Mouse (Mus musculus): ENCODE data around the gene Armh4. TPM values are rescaled to one million over a fixed set of nuclear protein-coding genes. Genes with fewer than 3 reads are reported as not detected.

Gene Armh4
- polyA plus RNA-seq, 1 experiment from 2014 or later, result 87.8 TPM

DNA sequence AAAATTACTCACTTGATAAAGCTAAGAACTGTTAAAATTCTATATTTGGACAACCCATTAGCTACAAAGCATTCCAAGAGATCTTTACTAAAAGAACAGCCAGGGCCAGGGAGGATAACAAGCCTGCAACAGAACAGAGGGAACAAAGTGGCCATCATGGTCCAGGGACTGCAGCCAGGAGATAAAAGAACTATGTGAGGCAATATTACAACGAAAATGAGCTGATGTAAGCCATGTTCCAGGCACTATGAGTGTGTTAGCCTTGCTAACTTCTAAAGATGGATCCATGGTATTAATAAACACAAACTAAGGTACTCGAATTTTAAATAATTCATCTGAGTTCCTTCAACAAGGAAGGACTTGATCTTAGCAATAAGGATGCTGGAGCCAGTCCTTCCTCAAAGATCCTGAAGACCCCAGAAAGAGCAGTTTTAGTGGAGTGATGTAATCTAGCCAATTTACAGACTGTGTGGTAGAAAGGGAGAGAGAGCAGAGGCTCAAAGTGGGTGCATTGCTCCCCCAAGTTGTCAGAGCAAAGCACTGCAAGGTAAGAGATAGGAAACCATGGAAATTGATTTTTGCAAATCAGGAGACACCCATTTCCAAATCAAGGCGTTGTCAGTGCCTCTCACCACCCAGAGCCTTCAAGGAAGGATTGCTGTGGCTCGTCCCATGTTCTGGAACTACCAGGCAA is 59.7 kb downstream of the Armh4 start:
- H3K9me3 ChIP-seq (replicated peaks), result no peaks in the 10 kb centered on the region
- WGBS, result 43% methylated on average over 4 of the region's 4 CpGs
- H3K27me3 ChIP-seq (replicated peaks), result no peaks in the 10 kb centered on the region
- H3K27ac ChIP-seq (ENCODE audit: poor library complexity, severe bottlenecking), result no peak overlapping the region
- no peak overlapping the region for H3K9ac ChIP-seq
- H3K4me3 ChIP-seq, result no peak overlapping the region
- no peak overlapping the region for H3K4me2 ChIP-seq
- no peak for ATAC-seq (ENCODE audit: insufficient number of reproducible peaks, low FRiP score)
- H3K36me3 ChIP-seq, result no peaks in the 10 kb centered on the region
- H3K4me1 ChIP-seq (replicated peaks), result peaks cover 3% of the 10 kb centered on the region; the same call in 1 of the 2 replicates

DNA sequence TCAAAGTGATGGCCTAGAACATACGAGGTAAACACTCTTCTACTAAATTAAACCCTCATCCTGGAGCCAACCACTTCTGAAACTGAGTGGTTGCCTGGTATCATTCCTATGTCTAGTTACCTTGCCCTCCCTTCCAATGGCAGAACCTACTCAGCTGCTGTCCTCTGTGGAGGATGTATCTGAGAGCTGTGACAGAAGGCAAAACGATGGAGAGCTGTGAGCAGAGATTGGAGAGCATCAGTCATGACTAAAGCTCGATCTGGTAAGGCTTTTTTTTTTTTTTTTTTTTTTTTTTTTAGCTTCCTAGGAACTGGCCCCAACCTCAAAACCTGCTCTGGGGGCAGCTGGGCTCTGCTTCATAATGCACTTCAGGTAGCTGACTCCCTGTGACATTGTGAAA is 60.4 kb downstream of the Armh4 start:
- 52% methylated on average over 3 of the region's 3 CpGs for WGBS
- Histone ChIP-seq H3K36me3 (no peaks in the 10 kb centered on the region), H3K9ac (no peak overlapping the region), H3K4me3 (no peak overlapping the region), H3K9me3 (replicated peaks) (no peaks in the 10 kb centered on the region), H3K4me1 (replicated peaks) (peaks cover 3% of the 10 kb centered on the region; the same call in 1 of the 2 replicates), H3K4me2 (no peak overlapping the region), H3K27ac (ENCODE audit: poor library complexity, severe bottlenecking) (no peak overlapping the region), H3K27me3 (replicated peaks) (no peaks in the 10 kb centered on the region)
- no peak for ATAC-seq (ENCODE audit: insufficient number of reproducible peaks, low FRiP score)

DNA sequence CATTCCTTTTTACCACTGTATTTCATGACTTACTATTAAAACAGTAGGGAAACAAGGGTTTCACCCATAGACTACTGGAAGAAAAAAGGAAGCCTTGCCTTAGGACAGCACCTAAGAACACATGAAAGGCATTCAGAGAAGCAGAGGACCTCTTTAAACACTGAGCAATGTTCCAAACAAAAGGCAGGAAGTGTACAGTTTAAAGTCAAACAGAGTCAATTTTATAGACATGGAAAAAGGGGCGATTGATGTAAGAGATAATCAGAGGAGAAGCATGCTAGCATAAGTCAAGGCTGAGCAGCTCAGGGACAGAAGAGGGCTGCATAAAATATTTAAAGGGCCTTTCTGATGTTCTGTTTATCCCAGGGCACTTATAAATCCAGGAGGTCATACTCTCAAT is 61.9 kb downstream of the Armh4 start:
- ATAC-seq (ENCODE audit: insufficient number of reproducible peaks, low FRiP score), result no peak
- H3K36me3 ChIP-seq, result no peaks in the 10 kb centered on the region
- no peak overlapping the region for H3K4me2 ChIP-seq
- no peak overlapping the region for H3K27ac ChIP-seq (ENCODE audit: poor library complexity, severe bottlenecking)
- H3K9ac ChIP-seq, result no peak overlapping the region
- peaks cover 3% of the 10 kb centered on the region; the same call in 1 of the 2 replicates for H3K4me1 ChIP-seq (replicated peaks)
- no peak overlapping the region for H3K4me3 ChIP-seq
- no peaks in the 10 kb centered on the region for H3K9me3 ChIP-seq (replicated peaks)
- H3K27me3 ChIP-seq (replicated peaks), result no peaks in the 10 kb centered on the region
- WGBS, result 61% methylated on average over 1 of the region's 1 CpGs

DNA sequence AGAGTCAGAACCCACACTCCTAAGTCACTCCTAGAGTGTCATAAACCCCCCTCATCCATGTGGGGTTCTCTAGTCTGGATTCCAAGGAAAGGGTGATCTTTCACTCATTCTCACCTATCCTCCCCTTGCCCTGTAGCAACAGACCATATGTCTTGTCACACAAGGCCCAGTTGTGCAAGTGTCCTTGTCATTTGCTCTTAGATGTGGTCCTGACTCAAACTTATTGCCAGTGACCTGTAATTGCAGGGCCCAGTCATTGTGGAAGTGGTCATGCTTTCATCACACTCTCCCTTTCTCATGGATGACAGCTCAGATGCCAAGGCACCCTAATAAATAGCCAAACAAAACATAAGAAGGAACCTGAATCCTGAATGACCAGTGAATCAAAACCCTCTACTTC is 63.5 kb downstream of the Armh4 start:
- Histone ChIP-seq H3K4me3 (no peak overlapping the region), H3K4me1 (replicated peaks) (peaks cover 3% of the 10 kb centered on the region; the same call in 1 of the 2 replicates), H3K27me3 (replicated peaks) (no peaks in the 10 kb centered on the region), H3K36me3 (no peaks in the 10 kb centered on the region), H3K9ac (no peak overlapping the region), H3K27ac (ENCODE audit: poor library complexity, severe bottlenecking) (no peak overlapping the region), H3K4me2 (no peak overlapping the region), H3K9me3 (replicated peaks) (no peaks in the 10 kb centered on the region)
- no peak for ATAC-seq (ENCODE audit: insufficient number of reproducible peaks, low FRiP score)

DNA sequence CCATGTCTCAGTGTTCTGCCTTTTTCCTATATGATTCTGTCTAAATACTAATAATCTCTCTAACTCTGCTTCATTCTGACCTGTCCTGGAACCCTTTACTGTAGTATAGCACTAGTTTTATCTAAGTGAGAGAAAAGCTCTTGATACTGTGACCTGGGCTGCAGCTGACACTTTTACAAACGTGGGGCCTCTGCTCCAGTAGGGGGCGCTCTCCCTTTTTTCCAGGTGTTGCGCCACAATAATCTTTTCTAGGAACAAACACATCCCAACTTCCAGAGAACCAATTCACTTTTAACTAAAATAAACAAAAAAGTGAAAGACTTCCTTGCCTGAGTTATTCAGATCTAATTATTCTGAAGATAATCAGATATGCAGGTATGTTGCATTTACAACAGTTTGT is 72.2 kb downstream of the Armh4 start:
- no peaks in the 10 kb centered on the region for H3K36me3 ChIP-seq
- H3K9ac ChIP-seq, result no peak overlapping the region
- no peak overlapping the region for H3K4me3 ChIP-seq
- ATAC-seq (ENCODE audit: insufficient number of reproducible peaks, low FRiP score), result no peak
- H3K27ac ChIP-seq (ENCODE audit: poor library complexity, severe bottlenecking), result no peak overlapping the region
- H3K4me1 ChIP-seq (replicated peaks), result peaks cover 7% of the 10 kb centered on the region; the same call in 1 of the 2 replicates
- H3K27me3 ChIP-seq (replicated peaks), result no peaks in the 10 kb centered on the region
- no peak overlapping the region for H3K4me2 ChIP-seq
- WGBS, result 34% methylated on average over 3 of the region's 3 CpGs
- no peaks in the 10 kb centered on the region for H3K9me3 ChIP-seq (replicated peaks)

DNA sequence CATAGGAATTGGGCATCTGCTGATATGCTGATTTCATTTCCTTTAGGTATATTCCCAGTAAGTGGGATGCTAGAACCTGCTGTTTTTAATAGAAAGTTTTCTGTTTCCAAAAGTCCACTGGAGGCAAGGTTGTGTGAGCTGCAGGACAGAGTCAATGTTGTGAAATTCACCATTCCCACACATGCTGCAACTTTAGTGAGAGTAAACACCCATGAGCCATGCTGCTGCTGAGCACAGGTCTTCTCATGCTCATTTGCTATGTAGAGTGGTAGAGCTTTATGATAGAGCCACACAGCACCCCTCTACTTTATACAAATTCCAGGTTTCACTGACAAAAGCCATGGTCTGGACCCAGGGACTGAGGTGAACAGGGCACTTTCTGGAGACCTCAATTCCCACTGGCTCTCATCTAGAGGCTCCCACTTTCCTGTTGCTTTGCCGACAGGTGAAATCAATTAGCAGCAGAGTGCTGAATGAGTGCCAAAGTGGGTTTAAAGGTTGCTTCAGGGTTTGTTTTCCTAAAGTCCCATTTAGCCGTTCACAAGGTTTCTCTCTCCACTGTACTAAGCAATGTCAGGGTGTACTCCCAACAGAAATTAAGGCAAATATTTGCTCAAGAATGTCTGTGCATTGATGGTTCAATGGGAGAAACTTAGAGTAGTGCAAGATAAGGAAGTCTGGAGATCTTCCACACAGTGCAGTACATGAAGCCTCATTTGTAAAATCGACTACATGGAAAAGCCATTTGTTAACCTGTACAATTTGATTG is 79.6 kb downstream of the Armh4 start:
- Histone ChIP-seq H3K4me2 (no peak overlapping the region), H3K4me3 (no peak overlapping the region), H3K36me3 (no peaks in the 10 kb centered on the region), H3K9me3 (replicated peaks) (no peaks in the 10 kb centered on the region), H3K9ac (no peak overlapping the region), H3K27me3 (replicated peaks) (no peaks in the 10 kb centered on the region), H3K4me1 (replicated peaks) (peaks cover 8% of the 10 kb centered on the region), H3K27ac (ENCODE audit: poor library complexity, severe bottlenecking) (peak overlapping the region; percentile 36; the same call in 1 of the 2 replicates)
- WGBS, result 54% methylated on average over 3 of the region's 3 CpGs
- ATAC-seq (ENCODE audit: insufficient number of reproducible peaks, low FRiP score), result no peak

DNA sequence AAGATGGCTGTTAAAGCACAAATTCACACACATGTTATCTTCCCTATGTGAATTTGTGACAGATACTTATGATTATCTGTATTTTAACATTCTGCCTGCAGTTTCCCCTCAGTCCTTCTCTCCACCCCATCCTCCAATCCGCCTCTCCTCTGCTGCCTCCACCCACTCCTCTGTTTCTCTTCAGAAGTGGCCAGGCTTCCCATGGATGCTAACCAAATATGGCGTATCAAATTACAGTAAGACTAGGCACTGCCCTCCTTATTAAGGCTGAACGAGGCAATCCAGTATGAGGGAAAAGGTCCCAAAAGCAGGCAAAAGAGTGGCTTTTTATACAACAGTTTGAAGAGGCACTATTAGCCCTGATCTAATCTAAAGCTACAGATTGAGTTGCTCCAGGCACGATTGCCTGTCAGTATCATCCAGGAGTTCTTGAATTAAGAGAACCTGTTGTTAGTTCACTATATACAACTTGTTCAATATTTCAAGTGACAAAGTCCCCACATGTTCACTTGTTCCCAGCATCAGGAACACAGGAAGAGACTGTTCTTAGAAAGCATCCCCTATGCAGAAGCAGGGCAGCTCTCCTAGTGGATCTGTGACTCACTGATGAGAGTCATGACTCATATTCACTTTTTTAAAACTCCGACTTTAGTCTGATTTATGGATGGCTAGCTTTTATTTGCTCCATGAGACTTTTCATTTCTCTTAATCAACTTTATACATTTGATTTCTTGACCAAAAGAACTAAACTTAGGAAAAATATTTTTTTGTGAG is 103.5 kb downstream of the Armh4 start:
- H3K27me3 ChIP-seq (replicated peaks), result no peaks in the 10 kb centered on the region
- ATAC-seq (ENCODE audit: insufficient number of reproducible peaks, low FRiP score), result no peak
- no peaks in the 10 kb centered on the region for H3K9me3 ChIP-seq (replicated peaks)
- no peak overlapping the region for H3K27ac ChIP-seq (ENCODE audit: poor library complexity, severe bottlenecking)
- H3K36me3 ChIP-seq, result no peaks in the 10 kb centered on the region
- WGBS, result 61% methylated on average over 5 of the region's 5 CpGs
- no peak overlapping the region for H3K4me3 ChIP-seq
- no peak overlapping the region for H3K9ac ChIP-seq
- no peak overlapping the region for H3K4me2 ChIP-seq
- 0 out of 2 replicates have a peak, but pooled peaks cover 3% of the 10 kb centered on the region for H3K4me1 ChIP-seq (replicated peaks)

DNA sequence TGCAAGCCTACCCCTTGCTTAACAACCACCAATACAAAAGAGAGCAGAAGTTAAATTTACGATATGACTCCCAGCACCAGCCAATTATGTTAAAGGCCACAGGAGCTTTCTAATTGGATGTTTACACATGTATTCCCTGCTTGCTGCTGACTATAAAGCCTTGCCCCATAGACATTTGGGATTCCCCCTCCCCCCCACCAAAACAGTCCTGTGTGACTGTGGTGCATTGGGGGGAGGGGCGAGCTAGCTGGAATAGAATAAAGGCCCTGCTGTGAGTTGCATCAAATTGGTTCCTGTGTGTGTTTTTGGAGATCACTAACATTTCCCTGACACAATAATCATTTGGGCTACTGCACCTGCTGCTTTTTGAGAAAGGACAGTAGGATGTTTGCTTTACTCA is 106.6 kb downstream of the Armh4 start:
- Histone ChIP-seq H3K9ac (no peak overlapping the region), H3K4me1 (replicated peaks) (no peaks in the 10 kb centered on the region), H3K27ac (ENCODE audit: poor library complexity, severe bottlenecking) (no peak overlapping the region), H3K27me3 (replicated peaks) (no peaks in the 10 kb centered on the region), H3K9me3 (replicated peaks) (no peaks in the 10 kb centered on the region), H3K36me3 (no peaks in the 10 kb centered on the region), H3K4me3 (no peak overlapping the region), H3K4me2 (no peak overlapping the region)
- no peak for ATAC-seq (ENCODE audit: insufficient number of reproducible peaks, low FRiP score)
- 70% methylated on average over 2 of the region's 2 CpGs for WGBS

DNA sequence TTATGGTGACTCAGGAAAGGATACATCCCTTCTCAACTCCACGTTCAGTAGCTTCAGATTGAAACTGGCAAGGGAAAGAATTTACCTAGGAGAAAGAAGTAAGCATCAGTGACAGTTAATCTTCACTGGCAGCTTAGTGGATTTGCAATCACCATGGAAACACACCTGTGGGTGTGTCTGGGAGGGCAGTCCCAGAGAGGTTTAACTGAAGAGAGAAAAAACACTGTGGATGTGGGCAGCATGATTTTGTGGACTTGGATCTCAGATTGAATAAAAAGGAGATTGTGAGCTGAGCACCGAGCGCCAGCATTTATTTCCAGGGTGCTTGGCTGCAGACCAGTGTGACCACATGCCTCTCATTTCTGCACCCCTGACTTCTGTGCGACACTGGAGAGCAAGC is 122.7 kb downstream of the Armh4 start:
- Histone ChIP-seq H3K27me3 (replicated peaks) (no peaks in the 10 kb centered on the region), H3K4me3 (no peak overlapping the region), H3K4me1 (replicated peaks) (peaks cover 15% of the 10 kb centered on the region), H3K27ac (ENCODE audit: poor library complexity, severe bottlenecking) (no peak overlapping the region), H3K36me3 (no peaks in the 10 kb centered on the region), H3K9me3 (replicated peaks) (no peaks in the 10 kb centered on the region), H3K4me2 (no peak overlapping the region), H3K9ac (no peak overlapping the region)
- WGBS, result 44% methylated on average over 4 of the region's 4 CpGs
- ATAC-seq (ENCODE audit: insufficient number of reproducible peaks, low FRiP score), result no peak

DNA sequence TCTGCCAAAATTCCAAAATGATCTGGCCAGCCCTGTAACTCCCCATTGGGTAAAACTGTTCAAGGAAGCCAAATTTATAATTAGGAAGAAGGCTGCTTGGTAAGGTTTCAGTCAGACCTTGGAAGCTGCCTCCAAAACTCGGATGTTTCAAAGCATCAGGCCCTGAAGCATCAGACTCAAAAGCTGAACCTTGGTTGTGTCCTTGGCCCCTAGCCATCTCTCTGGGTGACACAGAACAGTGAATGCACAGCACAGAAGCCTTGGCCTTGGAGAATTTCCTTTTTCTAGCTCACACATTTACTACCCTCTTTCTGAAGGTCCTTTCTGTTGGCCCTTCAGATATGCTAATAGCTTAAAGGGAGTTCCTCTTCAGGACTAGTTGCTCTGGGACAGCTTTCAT is 134.0 kb downstream of the Armh4 start:
- ATAC-seq (ENCODE audit: insufficient number of reproducible peaks, low FRiP score), result no peak
- no peak overlapping the region for H3K4me2 ChIP-seq
- no peaks in the 10 kb centered on the region for H3K27me3 ChIP-seq (replicated peaks)
- 82% methylated on average over 1 of the region's 1 CpGs for WGBS
- H3K9me3 ChIP-seq (replicated peaks), result no peaks in the 10 kb centered on the region
- H3K36me3 ChIP-seq, result no peaks in the 10 kb centered on the region
- H3K4me3 ChIP-seq, result no peak overlapping the region
- H3K4me1 ChIP-seq (replicated peaks), result no peaks in the 10 kb centered on the region
- H3K27ac ChIP-seq (ENCODE audit: poor library complexity, severe bottlenecking), result no peak overlapping the region
- H3K9ac ChIP-seq, result no peak overlapping the region

DNA sequence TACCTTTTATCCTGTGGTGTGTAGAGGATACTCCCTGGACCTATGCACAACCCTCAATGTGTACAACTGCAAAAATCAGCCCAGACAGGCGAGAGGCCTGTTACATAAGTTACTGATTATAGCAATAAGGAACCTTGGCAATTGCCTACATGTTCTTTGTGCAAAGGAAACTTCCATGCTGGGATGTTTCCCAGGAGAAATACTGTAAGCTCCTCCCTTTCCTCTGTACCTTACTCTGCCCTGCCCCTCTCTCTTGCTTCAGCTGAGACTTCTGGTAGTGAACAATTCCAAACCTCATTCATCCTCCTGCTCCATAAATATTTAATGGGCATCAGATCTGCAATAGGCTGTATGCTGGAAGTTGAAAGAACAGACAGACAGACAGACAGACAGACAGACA is 145.8 kb downstream of the Armh4 start:
- Histone ChIP-seq H3K27ac (ENCODE audit: poor library complexity, severe bottlenecking) (no peak overlapping the region), H3K27me3 (replicated peaks) (no peaks in the 10 kb centered on the region), H3K9ac (no peak overlapping the region), H3K4me2 (no peak overlapping the region), H3K4me3 (no peak overlapping the region), H3K4me1 (replicated peaks) (peaks cover 5% of the 10 kb centered on the region; the same call in 1 of the 2 replicates), H3K9me3 (replicated peaks) (no peaks in the 10 kb centered on the region), H3K36me3 (no peaks in the 10 kb centered on the region)
- no peak for ATAC-seq (ENCODE audit: insufficient number of reproducible peaks, low FRiP score)
- 65% methylated on average over 1 of the region's 1 CpGs for WGBS

Data from heart, embryonic 12.5 days (tissue).